ENCODE assay signal across 15 mouse cellular contexts in the genomic region with DNA sequence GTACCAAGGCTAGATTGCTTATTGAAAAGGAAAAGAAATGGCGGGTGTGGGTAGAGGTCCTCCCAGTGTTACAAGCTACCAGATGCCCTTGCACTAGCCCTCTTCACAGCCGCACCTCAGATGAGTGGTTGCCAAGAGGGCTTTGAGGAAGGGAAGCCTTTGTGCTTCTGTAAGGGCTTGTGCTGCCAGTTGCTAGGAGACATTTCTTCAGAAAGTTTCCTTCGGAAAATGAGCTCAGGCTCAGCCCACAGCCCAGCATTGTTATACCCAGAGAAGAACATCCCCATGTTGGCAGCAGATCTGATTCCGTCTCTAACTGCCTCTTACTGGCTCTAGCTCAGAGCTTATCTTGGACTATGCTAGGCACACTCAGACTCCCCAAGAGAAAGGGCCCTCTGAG. TPM values are rescaled to one million over a fixed set of nuclear protein-coding genes. Genes with fewer than 3 reads are reported as not detected.
DNase-seq lines count a peak whose midpoint lies in the region; ATAC-seq lines count a peak whose summit lies in the region.
"Had no signal": no experiment of that assay in that cellular context is flagged by ENCODE, and none has a peak within 500 bp of the region (broad histone marks: within the 10 kb centered on the region; RNA-seq: fewer than 3 reads in every experiment).

No protein-coding gene starts in this region.

- 0 out of 2 replicates have a peak overlapping the region, but pooled peaks have one; percentile 12 for H3K27ac ChIP-seq in kidney, embryonic 14.5 days (ENCODE audit: low read depth, low read length)
- no peak overlapping the region for H3K27ac ChIP-seq in hindbrain, embryonic 11.5 days (ENCODE audit: low read depth, low read length)
- no peak overlapping the region for H3K27ac ChIP-seq in midbrain, embryonic 11.5 days (ENCODE audit: low read depth, low read length)
- H3K27ac ChIP-seq: heart, adult 2 months; stomach, postnatal 0 days had no signal

- 79% methylated on average over 4 of the region's 4 CpGs for WGBS in kidney, embryonic 14.5 days
- 50% methylated on average over 4 of the region's 4 CpGs for WGBS in hindbrain, embryonic 11.5 days
- 32% methylated on average over 4 of the region's 4 CpGs for WGBS in midbrain, embryonic 11.5 days

- no peak overlapping the region for H3K4me2 ChIP-seq in kidney, embryonic 14.5 days (replicated peaks; ENCODE audit: low read depth, low read length)
- H3K4me2 ChIP-seq in hindbrain, embryonic 11.5 days (replicated peaks; ENCODE audit: low read depth, low read length) = no peak overlapping the region
- no peak overlapping the region for H3K4me2 ChIP-seq in midbrain, embryonic 11.5 days

- no peaks in the 10 kb centered on the region for H3K27me3 ChIP-seq in kidney, embryonic 14.5 days (ENCODE audit: control insufficient read depth, insufficient read depth, low read length)
- H3K27me3 ChIP-seq in hindbrain, embryonic 11.5 days (ENCODE audit: control insufficient read depth, insufficient read depth, low read length) = no peaks in the 10 kb centered on the region
- no peaks in the 10 kb centered on the region for H3K27me3 ChIP-seq in midbrain, embryonic 11.5 days (ENCODE audit: control insufficient read depth, insufficient read depth, low read length)

- no peak overlapping the region for H3K4me3 ChIP-seq in kidney, embryonic 14.5 days (ENCODE audit: low read length)
- no peak overlapping the region for H3K4me3 ChIP-seq in hindbrain, embryonic 11.5 days (ENCODE audit: low read depth, low read length)
- no peak overlapping the region for H3K4me3 ChIP-seq in midbrain, embryonic 11.5 days (ENCODE audit: low read depth, low read length)
- H3K4me3 ChIP-seq: heart, adult 2 months had no signal

- no peaks in the 10 kb centered on the region for H3K36me3 ChIP-seq in kidney, embryonic 14.5 days (ENCODE audit: control insufficient read depth, insufficient read depth, low read length)
- H3K36me3 ChIP-seq in hindbrain, embryonic 11.5 days (ENCODE audit: control insufficient read depth, insufficient read depth, low read length) = no peaks in the 10 kb centered on the region
- H3K36me3 ChIP-seq in midbrain, embryonic 11.5 days (ENCODE audit: control insufficient read depth, insufficient read depth, low read length) = no peaks in the 10 kb centered on the region

- H3K9me3 ChIP-seq in kidney, embryonic 14.5 days (ENCODE audit: control insufficient read depth, low read length) = no peaks in the 10 kb centered on the region
- H3K9me3 ChIP-seq in hindbrain, embryonic 11.5 days (ENCODE audit: control insufficient read depth, low read length) = no peaks in the 10 kb centered on the region
- no peaks in the 10 kb centered on the region for H3K9me3 ChIP-seq in midbrain, embryonic 11.5 days (ENCODE audit: control insufficient read depth, low read length)

- H3K4me1 ChIP-seq in kidney, embryonic 14.5 days (ENCODE audit: control insufficient read depth, insufficient read depth, low read length) = peaks cover 28% of the 10 kb centered on the region
- H3K4me1 ChIP-seq in hindbrain, embryonic 11.5 days (replicated peaks; ENCODE audit: control insufficient read depth, insufficient read depth, low read length) = no peaks in the 10 kb centered on the region
- 0 out of 2 replicates have a peak, but pooled peaks cover 4% of the 10 kb centered on the region for H3K4me1 ChIP-seq in midbrain, embryonic 11.5 days (ENCODE audit: control insufficient read depth, insufficient read depth, low read length)

- no peak for DNase-seq in kidney, postnatal 14 days
- peak; percentile 69 for DNase-seq in brain, adult 2 months (ENCODE audit: low read depth, low spot score)
- no peak for DNase-seq in hindbrain, embryonic 11.5 days (ENCODE audit: low spot score)
- no peak for DNase-seq in midbrain, embryonic 11.5 days (ENCODE audit: low spot score, missing footprints)
- DNase-seq in gastrocnemius, adult 8-10 months (ENCODE audit: low spot score in 2 of 2) = no peak
- no peak for DNase-seq in spleen, postnatal 4 days (ENCODE audit: low spot score in 2 of 2)
- no peak for DNase-seq in spleen, adult 12 weeks (ENCODE audit: low spot score)
- DNase-seq: heart, adult 2 months had no signal

- ATAC-seq in kidney, embryonic 14.5 days (ENCODE audit: low FRiP score, low TSS enrichment) = no peak
- 0 out of 2 replicates have a peak, but pooled peaks have one; percentile 20 for ATAC-seq in hindbrain, embryonic 11.5 days (ENCODE audit: low FRiP score)
- ATAC-seq in midbrain, embryonic 11.5 days (ENCODE audit: low FRiP score) = peak; percentile 71
- ATAC-seq: intestine, postnatal 0 days had no signal

- no peak overlapping the region for H3K9ac ChIP-seq in kidney, embryonic 14.5 days (ENCODE audit: low read depth, low read length)
- no peak overlapping the region for H3K9ac ChIP-seq in hindbrain, embryonic 11.5 days (ENCODE audit: low read depth, low read length)
- H3K9ac ChIP-seq in midbrain, embryonic 11.5 days (ENCODE audit: low read length) = no peak overlapping the region

RNA-seq across cellular contexts. Expression of a gene that starts 11.7 kb away (rescaled TPM):
- polyA plus RNA-seq in kidney, embryonic 14.5 days (2014; fragmentation: Nextera tagmentation; extraction: Ambion mirVana) = 3.2 and 4.0 TPM in 2 replicates
- 0.27 and 0.46 TPM in 2 replicates for polyA plus RNA-seq in hindbrain, embryonic 11.5 days (2014; fragmentation: Nextera tagmentation; extraction: Ambion mirVana)
- 0.20 and 0.33 TPM in 2 replicates for polyA plus RNA-seq in midbrain, embryonic 11.5 days (2014; fragmentation: Nextera tagmentation; extraction: Ambion mirVana)
- total RNA-seq in gastrocnemius, adult 8-10 months (2022) = 1 to 10 TPM; 1.3 to 2.8 (median 2.4) TPM
- total RNA-seq: megakaryocyte progenitor cell, adult 5-6 weeks had no signal
- polyA plus RNA-seq: C2C12 had no signal

RNA-seq across cellular contexts. Expression of a gene that starts 49.0 kb away (rescaled TPM):
- polyA plus RNA-seq in kidney, embryonic 14.5 days (2014; fragmentation: Nextera tagmentation; extraction: Ambion mirVana) = 2.7 and 2.8 TPM in 2 replicates
- 0.14 TPM in 1 of 2 replicates, not detected in the other for polyA plus RNA-seq in hindbrain, embryonic 11.5 days (2014; fragmentation: Nextera tagmentation; extraction: Ambion mirVana)
- polyA plus RNA-seq in midbrain, embryonic 11.5 days (2014; fragmentation: Nextera tagmentation; extraction: Ambion mirVana) = not detected in 2 replicates
- total RNA-seq in gastrocnemius, adult 8-10 months (2022) = not detected
- total RNA-seq: heart, adult 2 months; left cerebral cortex, postnatal 25 days; megakaryocyte progenitor cell, adult 5-6 weeks had no signal
- polyA plus RNA-seq: C2C12; cortical plate, adult 2 months had no signal
